8 mouse cellular contexts compared by ENCODE assay signal in genomic region chr17:47974503-47974902, GRCm38 (mm10). TPM values are rescaled to one million over a fixed set of nuclear protein-coding genes. Genes with fewer than 3 reads are reported as not detected.
DNase-seq lines count a peak whose midpoint lies in the region; ATAC-seq and TF ChIP-seq lines count a peak whose summit lies in the region.

No protein-coding gene starts in this region.

- peaks cover 19% of the 10 kb centered on the region for H3K9me3 ChIP-seq in erythroblast, embryonic 14.5 days (ENCODE audit: control insufficient read depth, low read length)
- H3K9me3 ChIP-seq in hindbrain, postnatal 0 days (ENCODE audit: low read length): no peaks in the 10 kb centered on the region
- H3K9me3 ChIP-seq in midbrain, embryonic 11.5 days (ENCODE audit: control insufficient read depth, low read length): no peaks in the 10 kb centered on the region

- peak overlapping the region; percentile 4 for H3K4me3 ChIP-seq in erythroblast, embryonic 14.5 days (replicated peaks)
- H3K4me3 ChIP-seq in hindbrain, postnatal 0 days (ENCODE audit: low read length): peak overlapping the region; percentile 40
- peak overlapping the region; percentile 32 for H3K4me3 ChIP-seq in midbrain, embryonic 11.5 days (ENCODE audit: low read depth, low read length)

- H3K36me3 ChIP-seq in erythroblast, embryonic 14.5 days (ENCODE audit: control insufficient read depth): no peaks in the 10 kb centered on the region
- H3K36me3 ChIP-seq in hindbrain, postnatal 0 days (ENCODE audit: insufficient read depth, low read length): no peaks in the 10 kb centered on the region
- no peaks in the 10 kb centered on the region for H3K36me3 ChIP-seq in midbrain, embryonic 11.5 days (ENCODE audit: control insufficient read depth, insufficient read depth, low read length)

- peaks cover 70% of the 10 kb centered on the region for H3K27me3 ChIP-seq in erythroblast, embryonic 14.5 days (ENCODE audit: control insufficient read depth)
- peaks cover 7% of the 10 kb centered on the region; the same call in 1 of the 2 replicates for H3K27me3 ChIP-seq in hindbrain, postnatal 0 days (ENCODE audit: insufficient read depth, low read length)
- peaks cover 6% of the 10 kb centered on the region; the same call in 1 of the 2 replicates for H3K27me3 ChIP-seq in midbrain, embryonic 11.5 days (ENCODE audit: control insufficient read depth, insufficient read depth, low read length)

- H3K4me2 ChIP-seq in hindbrain, postnatal 0 days (ENCODE audit: low read depth, low read length): peak overlapping the region; percentile 87
- H3K4me2 ChIP-seq in midbrain, embryonic 11.5 days: peak overlapping the region; percentile 68

- no peak overlapping the region for H3K27ac ChIP-seq in hindbrain, postnatal 0 days
- H3K27ac ChIP-seq in midbrain, embryonic 11.5 days (ENCODE audit: low read depth, low read length): peak overlapping the region; percentile 64

- no peak for ATAC-seq in erythroblast, adult 5-6 weeks (replicated peaks; ENCODE audit: low FRiP score, poor library complexity, severe bottlenecking)
- ATAC-seq in hindbrain, postnatal 0 days: no peak; the same call in 1 of the 2 replicates
- ATAC-seq in midbrain, embryonic 11.5 days (ENCODE audit: low FRiP score): no peak

- peaks cover 19% of the 10 kb centered on the region for H3K4me1 ChIP-seq in erythroblast, embryonic 14.5 days (ENCODE audit: control insufficient read depth)
- peaks cover 15% of the 10 kb centered on the region; the same call in 1 of the 2 replicates for H3K4me1 ChIP-seq in hindbrain, postnatal 0 days (ENCODE audit: insufficient read depth, low read length)
- peaks cover 45% of the 10 kb centered on the region for H3K4me1 ChIP-seq in midbrain, embryonic 11.5 days (ENCODE audit: control insufficient read depth, insufficient read depth, low read length)

- peak; percentile 34 for DNase-seq in embryo, embryonic 11 days
- no peak for DNase-seq in hindbrain, postnatal 0 days (ENCODE audit: low spot score)
- peak; percentile 94 for DNase-seq in midbrain, embryonic 11.5 days (ENCODE audit: low spot score, missing footprints)
- no peak for DNase-seq in right cerebral cortex, postnatal 4 days
- DNase-seq in retina, embryonic 14.5 days (ENCODE audit: low spot score): no peak
- no peak for DNase-seq in gastrocnemius, postnatal 4 days (ENCODE audit: low spot score in 2 of 2)

- 8% methylated on average over 13 of the region's 13 CpGs for WGBS in hindbrain, postnatal 0 days
- 2% methylated on average over 13 of the region's 13 CpGs for WGBS in midbrain, embryonic 11.5 days

- TF ChIP-seq CTCF in hindbrain, postnatal 0 days (IDR thresholded peaks at IDR 0.05; ENCODE audit: low read depth): no peak

- H3K9ac ChIP-seq in hindbrain, postnatal 0 days (replicated peaks; ENCODE audit: low read length): no peak overlapping the region
- H3K9ac ChIP-seq in midbrain, embryonic 11.5 days (ENCODE audit: low read length): peak overlapping the region; percentile 48

RNA-seq across cellular contexts. Expression of gene Foxp4, which starts 50.1 kb away (rescaled TPM):
- polyA plus RNA-seq in erythroblast, embryonic 14.5 days (2012): 10.1 and 10.6 TPM in 2 replicates
- 1.2 and 4.0 TPM in 2 replicates for total RNA-seq in erythroblast, adult 5-6 weeks (2015; ENCODE audit: low replicate concordance)
- total RNA-seq in erythroblast, adult 5-6 weeks (2017; ENCODE audit: low replicate concordance): 0.51 and 0.70 TPM in 2 replicates
- 109 and 128 TPM in 2 replicates for total RNA-seq in hindbrain, postnatal 0 days (2014; rRNA removed)
- 29.3 and 31.3 TPM in 2 replicates for polyA plus RNA-seq in hindbrain, postnatal 0 days (2015; fragmentation: Nextera tagmentation; extraction: Ambion mirVana)
- 24.6 and 27.5 TPM in 2 replicates for polyA plus RNA-seq in midbrain, embryonic 11.5 days (2014; fragmentation: Nextera tagmentation; extraction: Ambion mirVana)
- 10 to 100 TPM; 18.9 to 22.3 TPM for total RNA-seq in gastrocnemius, postnatal 4 days (2021)

Comparison
In these comparisons a context has a peak if more than half of its experiments do, and no peak if none do; other contexts are left out.
1. DNase-seq: peak in embryo, embryonic 11 days (single experiment) and midbrain, embryonic 11.5 days (single experiment); none in hindbrain, postnatal 0 days (single experiment), right cerebral cortex, postnatal 4 days (single experiment), retina, embryonic 14.5 days (single experiment) and gastrocnemius, postnatal 4 days (0 of 2).
2. RNA of gene Foxp4, which starts 50.1 kb away (total RNA-seq): 109 to 128 TPM in hindbrain, postnatal 0 days and 18.9 to 22.3 TPM in gastrocnemius, postnatal 4 days; 0.51 to 4.0 TPM in erythroblast, adult 5-6 weeks; every median in the first group is over 4 times any median in the second.
3. Peak in every context shown above with its lines, with median percentiles within 50 percentile points of each other: H3K4me3 ChIP-seq.